Mouse (Mus musculus) embryo, embryonic 9.5 days (tissue): ENCODE results near the gene Slc9a9.

ENCODE experiments used
- DNase-seq: peaks from one replicate; pipeline ENCODE4 v3.0.0-alpha.2; 2017; ENCODE audit errors: extremely low spot score

Slc9a9 gene

GRCm38 (mm10) chr9:94682260-94682659 is 12.6 kb downstream of the Slc9a9 start:
- DNase-seq, result no peak

DNA sequence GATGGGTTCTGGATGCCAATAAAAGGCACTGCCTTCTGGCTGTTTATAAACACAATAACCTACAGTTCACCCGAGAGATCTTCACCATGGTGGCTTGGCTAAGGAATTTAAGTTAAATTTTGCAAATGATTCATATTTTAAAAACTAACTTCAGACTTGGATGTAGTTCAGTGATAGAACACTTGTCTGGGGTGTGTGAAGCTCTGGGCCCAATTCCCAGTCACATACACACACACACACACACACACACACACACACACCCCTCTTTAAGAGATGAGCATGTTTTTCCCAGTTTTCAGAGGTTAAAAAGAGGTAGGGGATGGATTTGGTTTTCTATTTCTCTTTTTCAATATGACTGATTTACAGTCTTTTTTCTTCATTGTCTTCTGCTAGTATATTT is 15.9 kb downstream of the Slc9a9 start:
- no peak for DNase-seq

GRCm38 (mm10) chr9:94686380-94686779 is 16.7 kb downstream of the Slc9a9 start:
- no peak for DNase-seq

DNA sequence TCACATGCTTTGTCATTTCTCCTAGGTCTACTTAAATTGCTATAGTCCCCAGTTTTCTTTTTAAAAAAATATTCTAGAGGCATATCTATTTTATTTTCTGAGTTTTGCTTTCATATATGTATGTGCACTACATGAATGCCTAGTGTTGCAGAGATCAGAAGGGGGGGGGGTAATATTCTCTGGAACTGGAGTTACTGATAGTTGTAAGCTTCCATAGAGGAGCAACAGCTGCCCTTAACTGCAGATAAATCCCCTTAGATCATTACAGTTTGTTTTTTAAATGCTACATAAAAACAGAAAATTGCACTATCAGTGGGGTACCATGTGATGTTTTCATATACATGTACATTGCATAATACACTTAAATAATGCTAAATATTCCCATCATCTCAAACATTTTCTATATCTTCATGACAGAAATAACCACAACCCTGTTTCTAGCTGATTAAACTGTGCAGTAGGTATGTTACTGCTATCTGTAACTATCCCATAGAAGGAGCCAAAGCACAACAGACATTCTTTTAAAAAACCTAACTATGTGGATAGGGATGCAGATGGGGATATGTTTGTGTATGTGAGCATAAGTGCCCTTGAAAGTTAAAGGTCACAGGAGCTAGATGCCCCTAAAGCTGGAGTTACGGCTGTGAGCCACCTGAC is 17.6 kb downstream of the Slc9a9 start:
- no peak for DNase-seq

GRCm38 (mm10) chr9:94691311-94692087 is 21.8 kb downstream of the Slc9a9 start:
- DNase-seq, result no peak

- DNase-seq, result peak; percentile 10
These were observed 22.4 kb downstream of the Slc9a9 start for GRCm38 (mm10) chr9:94692122-94692521.

DNA sequence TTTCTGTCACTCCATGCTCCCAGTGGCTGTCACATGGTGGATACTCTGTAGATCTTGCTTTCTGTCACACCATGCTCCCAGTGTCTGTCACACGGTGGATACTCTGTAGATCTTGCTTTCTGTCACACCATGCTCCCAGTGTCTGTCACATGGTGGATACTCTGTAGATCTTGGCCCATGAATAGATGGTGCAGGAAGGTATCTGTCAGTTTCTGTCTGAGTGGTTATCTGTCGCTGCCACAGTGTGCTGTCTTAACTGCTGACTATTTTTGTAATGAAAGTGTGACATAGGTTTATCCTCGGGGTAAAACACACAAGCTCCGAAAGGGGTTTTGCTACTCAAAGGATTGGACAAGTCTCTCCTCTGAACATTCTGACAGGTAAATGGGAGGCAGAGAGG is 24.5 kb downstream of the Slc9a9 start:
- DNase-seq, result no peak

- DNase-seq, result no peak
These were observed 25.3 kb downstream of the Slc9a9 start for GRCm38 (mm10) chr9:94694983-94695382.

DNA sequence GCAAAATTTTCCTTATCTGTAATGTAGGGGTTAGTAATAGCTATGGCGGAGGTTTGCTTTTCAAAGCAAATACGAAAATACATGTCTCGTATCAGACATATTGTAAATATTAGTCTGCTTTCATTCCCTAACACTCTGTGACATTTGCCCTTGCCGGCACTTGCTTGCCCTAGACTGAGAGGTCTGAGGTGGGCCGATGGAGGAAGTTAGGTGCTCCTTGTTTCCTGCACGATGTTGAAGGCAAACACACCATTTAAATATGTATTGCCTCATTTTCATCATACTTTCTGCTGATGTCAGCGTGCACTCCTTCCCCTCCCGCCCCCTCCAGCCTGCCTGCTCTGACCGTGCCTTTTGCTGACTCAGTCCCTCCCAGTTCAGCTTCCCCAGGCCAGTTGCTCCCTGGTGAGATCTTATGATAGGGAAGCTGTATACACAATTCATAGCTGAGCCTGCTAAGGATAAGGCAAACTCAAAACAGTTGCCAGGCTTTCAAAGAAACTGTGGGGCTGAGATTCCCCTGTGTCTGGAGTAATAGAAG is 26.9 kb downstream of the Slc9a9 start:
- DNase-seq, result no peak

- DNase-seq, result no peak
These were observed 28.5 kb downstream of the Slc9a9 start for GRCm38 (mm10) chr9:94698175-94698574.

DNA sequence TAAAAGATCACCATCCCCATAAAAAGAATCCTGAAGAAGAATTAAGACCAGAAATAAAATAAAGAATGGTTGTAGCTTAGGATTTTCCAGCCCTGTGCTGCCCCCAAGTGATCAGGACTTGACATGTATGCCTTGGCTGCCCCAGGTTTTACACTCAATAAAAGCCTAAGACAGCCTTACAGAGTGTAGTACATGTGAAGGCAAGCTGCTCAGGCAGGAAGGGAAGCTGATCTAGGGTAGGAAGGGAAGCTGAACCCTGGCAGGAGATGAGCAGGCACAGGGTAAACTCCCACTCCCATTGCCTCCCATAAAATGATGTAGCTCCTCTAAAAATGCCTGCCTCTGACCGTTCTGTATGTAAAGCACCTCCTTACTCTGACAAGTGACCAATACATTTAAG is 30.8 kb downstream of the Slc9a9 start:
- peak; percentile 8 for DNase-seq

DNA sequence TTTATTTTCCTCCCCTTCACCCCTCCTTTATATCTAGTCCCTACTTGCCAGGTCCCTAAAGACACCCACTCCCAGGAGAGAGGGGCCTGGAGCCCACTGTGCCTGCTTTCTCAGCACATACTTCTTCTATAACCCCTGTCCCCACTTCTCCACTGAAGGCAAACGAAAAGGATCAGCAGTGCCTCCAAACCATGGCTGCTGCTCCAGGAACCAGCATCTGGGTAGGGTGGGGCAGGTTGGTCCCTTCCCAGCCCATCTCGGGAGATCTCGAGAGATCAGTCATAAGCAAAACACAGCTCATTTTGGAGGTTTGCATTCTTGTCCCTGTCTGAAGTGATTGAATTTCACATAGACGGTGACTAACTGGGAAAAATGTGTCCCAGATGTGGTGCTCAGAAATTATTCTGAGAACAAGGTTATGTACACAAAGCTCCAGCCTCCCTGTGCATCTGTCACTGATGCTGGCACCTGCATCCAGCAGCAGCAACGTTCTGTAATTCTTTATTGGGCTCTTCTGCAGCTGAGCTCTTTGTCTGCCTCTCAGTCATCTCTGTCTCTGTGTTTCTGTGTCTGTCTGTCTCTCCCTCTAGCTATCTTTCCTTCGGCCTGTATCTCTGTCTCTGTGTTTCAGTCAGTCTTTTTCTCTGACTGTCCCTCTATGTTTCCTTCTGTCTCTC is 31.6 kb downstream of the Slc9a9 start:
- no peak for DNase-seq

DNA sequence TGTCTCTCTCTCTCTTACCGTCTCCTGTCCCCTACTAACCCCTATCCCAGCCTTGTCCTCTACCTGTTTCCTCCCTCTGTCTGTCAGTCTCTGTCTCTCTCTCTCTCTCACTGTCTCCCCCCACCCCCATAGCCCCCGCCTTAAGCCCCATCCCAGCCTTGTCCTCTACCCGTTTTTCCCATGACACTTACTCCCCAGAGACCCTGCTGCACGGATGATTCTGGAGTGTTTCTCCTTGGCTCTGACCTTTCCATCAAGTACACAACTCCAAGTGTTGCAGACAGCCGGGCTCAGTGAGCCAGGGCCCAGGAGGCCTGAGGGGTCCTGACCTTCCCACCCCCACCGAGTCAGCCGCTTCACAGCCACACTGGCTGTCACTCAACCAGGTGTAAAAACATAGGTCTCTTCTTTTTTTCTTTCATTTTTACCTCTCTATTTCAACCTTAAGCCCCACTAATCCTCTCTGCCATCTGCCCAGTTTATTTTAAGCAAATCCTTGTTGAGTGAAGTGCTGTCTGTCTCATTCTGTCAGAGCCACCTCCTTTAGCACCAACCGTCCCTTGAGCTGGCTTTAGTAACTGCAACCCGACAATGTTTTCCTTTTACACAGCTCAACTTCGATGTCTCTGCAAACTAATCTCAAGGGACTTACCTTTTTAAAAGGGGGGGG is 32.4 kb downstream of the Slc9a9 start:
- DNase-seq, result peak; percentile 25

DNA sequence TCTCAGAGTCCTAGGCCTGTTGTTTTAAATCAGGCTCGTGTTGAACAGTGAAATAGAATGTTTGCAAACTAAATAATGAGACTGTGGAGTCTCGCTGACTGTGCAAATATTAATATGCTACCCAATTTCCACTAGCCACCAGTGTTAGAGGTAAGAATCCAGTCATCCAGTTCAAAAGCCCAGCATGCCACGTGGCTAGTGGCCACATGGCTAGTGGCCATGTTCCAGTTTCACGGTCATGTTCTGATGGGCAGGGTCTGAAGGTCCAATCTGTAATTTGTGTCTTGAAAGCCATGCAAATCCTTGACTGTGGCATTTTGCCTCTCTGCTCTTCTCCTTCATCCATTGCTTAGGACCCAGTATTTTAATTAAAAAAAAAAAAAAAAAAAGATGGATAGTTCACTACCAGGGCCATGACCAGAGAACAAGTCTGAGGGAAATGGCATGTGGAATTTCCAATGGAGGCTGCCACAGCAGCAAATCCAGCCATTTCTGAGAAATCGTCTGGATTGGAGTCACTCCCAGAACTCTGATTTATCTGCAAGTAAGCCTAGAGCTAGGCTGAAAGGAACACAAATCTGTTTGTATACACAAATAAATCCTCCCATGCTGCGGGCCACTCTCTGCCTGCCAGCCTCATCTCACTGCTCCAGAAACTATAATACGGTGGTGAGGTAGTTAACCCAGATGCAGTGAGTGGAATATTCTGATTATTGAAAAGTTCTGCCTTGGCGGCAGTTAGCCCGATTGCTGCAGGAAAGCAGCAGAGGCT is 35.5 kb downstream of the Slc9a9 start:
- no peak for DNase-seq

DNA sequence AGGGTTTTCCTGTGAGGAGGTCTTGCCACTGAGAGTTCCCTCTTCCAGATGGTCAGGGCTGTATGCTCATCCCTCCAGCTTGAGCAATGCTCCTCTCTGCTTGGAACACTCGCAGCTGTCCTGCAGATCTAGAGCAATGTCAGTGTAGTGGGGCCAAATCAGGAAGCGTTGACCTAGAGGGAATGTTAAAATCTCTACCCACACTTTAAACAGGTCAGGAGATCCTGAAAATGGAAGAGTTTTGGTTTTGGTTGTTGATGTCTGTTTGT is 36.0 kb downstream of the Slc9a9 start:
- DNase-seq, result no peak

- DNase-seq, result no peak
These were observed 42.4 kb downstream of the Slc9a9 start for GRCm38 (mm10) chr9:94712084-94712483.

DNA sequence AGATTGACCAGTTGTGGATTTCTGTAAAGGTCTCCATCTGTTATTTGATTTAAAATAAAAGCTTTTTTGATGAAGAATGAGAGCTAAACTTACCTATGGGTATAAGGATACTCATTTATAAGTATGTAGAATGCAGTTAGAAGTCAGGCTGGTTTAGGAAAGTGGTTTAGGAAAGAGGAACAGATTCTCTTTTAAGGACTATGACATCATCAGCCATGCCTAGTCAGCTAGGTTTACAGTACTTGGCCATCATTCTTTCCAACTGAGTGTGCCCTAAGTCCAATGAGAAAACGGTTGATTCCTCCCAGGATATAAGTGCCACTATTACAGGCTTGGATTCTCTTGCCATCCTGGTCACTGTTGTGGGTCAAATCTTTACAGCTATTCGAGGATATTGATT is 47.0 kb downstream of the Slc9a9 start:
- DNase-seq, result no peak

GRCm38 (mm10) chr9:94723631-94724030 is 53.9 kb downstream of the Slc9a9 start:
- DNase-seq, result no peak

- DNase-seq, result no peak
These were observed 55.4 kb downstream of the Slc9a9 start for GRCm38 (mm10) chr9:94725121-94725520.

DNA sequence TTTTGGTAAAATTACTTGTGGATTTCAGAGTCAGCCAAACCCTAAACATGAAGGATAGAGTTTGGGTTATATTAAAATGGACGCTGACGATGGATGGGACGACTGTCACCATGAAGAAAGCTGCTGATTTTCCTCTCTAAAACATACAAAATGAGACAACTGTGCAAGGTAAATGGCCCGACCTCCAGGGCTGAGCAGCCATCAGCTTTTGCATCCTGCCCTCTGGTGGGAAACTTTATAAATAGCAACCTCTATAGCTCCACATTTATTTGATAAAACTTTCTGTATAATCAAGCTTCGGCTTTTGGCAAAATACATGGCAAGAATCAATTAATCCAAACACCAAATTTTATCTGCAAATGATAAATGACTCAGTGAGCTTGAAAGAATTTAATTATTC is 57.7 kb downstream of the Slc9a9 start:
- no peak for DNase-seq

GRCm38 (mm10) chr9:94730396-94730795 is 60.7 kb downstream of the Slc9a9 start:
- DNase-seq, result no peak

DNA sequence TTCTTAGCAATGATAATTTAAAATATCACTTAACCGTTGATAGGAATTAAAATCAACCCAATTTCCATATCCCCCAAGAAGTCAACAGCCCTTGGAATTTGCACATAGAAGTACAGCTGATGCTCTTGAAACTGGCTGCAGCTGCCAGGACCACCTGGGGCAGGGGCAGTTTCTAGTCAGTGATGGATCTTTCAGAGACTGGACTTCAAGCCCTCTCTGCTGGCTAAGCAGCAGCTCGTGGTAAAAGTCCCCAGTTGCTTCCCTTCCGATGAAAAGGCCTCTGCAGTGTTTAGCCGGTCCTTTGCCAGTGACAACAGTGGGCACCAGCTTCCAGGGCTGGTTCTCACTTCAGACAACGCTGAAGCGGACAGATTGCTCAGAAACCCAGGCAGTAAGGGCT is 62.4 kb downstream of the Slc9a9 start:
- DNase-seq, result no peak
